Mouse (Mus musculus) kidney, adult 2 months (tissue): ENCODE measurements around the gene Prdm16.

Source experiments
- CTCF ChIP-seq: fragments of 200-500 bp; conservative IDR thresholded peaks from 2 replicates; pipeline ENCODE4 v1.5.1; 2011; ENCODE audit warnings: low read depth, mild to moderate bottlenecking, control low read depth, low read length, moderate library complexity, mixed read lengths; ENCODE audit not compliant: insufficient read depth, insufficient read length
- POLR2A ChIP-seq: fragments of 200-500 bp; IDR thresholded peaks from one replicate; pipeline ENCODE4 v1.6.1; 2011; ENCODE audit warnings: low read depth, low read length, control low read depth

DNA sequence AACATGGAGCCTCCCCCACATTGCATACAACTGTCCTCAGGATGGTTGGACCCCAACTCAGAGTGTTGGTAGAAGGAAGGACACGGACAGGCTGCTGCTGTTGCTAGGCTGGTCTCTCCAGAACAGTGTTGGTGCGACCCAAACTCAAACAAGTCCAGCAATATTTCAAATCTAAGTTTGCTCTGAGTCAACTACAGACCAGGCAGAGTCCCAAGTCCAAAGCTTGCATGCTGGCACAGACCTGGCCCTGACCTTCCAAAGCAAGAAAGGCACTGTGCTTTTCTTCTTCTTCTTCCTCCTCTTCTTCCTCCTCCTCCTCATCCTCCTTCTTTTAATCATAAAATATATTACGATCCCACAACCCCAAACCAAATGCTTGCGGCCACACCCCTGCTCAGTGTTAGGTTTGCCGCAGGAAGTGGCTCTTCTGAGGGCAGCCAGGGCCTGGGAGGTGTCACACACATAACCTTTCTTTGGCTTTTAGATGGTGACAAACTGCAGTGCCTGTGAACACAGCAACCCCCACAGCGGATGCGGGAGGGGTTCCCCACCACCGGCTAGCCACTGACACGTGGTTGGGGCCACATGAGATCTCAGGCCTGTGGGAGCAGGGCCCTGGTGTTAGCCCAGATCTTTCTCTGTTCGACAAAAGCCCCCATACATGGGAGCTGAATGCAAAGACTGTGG is 260.6 kb downstream of the Prdm16 start:
- TF ChIP-seq CTCF, result no peak
- no peak for TF ChIP-seq POLR2A
